Mouse (Mus musculus): ENCODE results near the gene Sgca.

The Sgca gene

GRCm38 (mm10) chr11:94944295-94944694 is 31.8 kb downstream of the Sgca start:
- DNase-seq (ENCODE audit: low spot score in 2 of 2), result no peak

- DNase-seq (ENCODE audit: low spot score in 2 of 2), result no peak
Measured at GRCm38 (mm10) chr11:94943054-94943453, 33.1 kb downstream of the Sgca start.

- DNase-seq (ENCODE audit: low spot score in 2 of 2), result peak in 1 of 2 experiments; percentile 47
Measured at GRCm38 (mm10) chr11:94942282-94943023, 33.7 kb downstream of the Sgca start.

- no peak for DNase-seq (ENCODE audit: low spot score in 2 of 2)
Measured at GRCm38 (mm10) chr11:94941776-94942175, 34.4 kb downstream of the Sgca start.

GRCm38 (mm10) chr11:94941121-94941520 is 35.0 kb downstream of the Sgca start:
- DNase-seq (ENCODE audit: low spot score in 2 of 2), result no peak

- DNase-seq (ENCODE audit: low spot score in 2 of 2), result peak in 1 of 2 experiments; percentile 77
Measured at GRCm38 (mm10) chr11:94939280-94939679, 36.8 kb downstream of the Sgca start.

- DNase-seq (ENCODE audit: low spot score in 2 of 2), result no peak
Measured at GRCm38 (mm10) chr11:94938296-94938695, 37.8 kb downstream of the Sgca start.

GRCm38 (mm10) chr11:94937787-94938186 is 38.3 kb downstream of the Sgca start:
- DNase-seq (ENCODE audit: low spot score in 2 of 2), result no peak

- DNase-seq (ENCODE audit: low spot score in 2 of 2), result peak in 1 of 2 experiments; percentile 74
Measured at GRCm38 (mm10) chr11:94937335-94937781, 38.8 kb downstream of the Sgca start.

- DNase-seq (ENCODE audit: low spot score in 2 of 2), result peak; percentile 52 to 89
Measured at GRCm38 (mm10) chr11:94936851-94937295, 39.3 kb downstream of the Sgca start.

GRCm38 (mm10) chr11:94936045-94936444 is 40.1 kb downstream of the Sgca start, which contains the start of gene Col1a1:
Gene Col1a1, plus strand, starts transcription at chr11:94936224.
- DNase-seq (ENCODE audit: low spot score in 2 of 2), result no peak

GRCm38 (mm10) chr11:94934526-94934925 is 41.6 kb downstream of the Sgca start:
- no peak for DNase-seq (ENCODE audit: low spot score in 2 of 2)

GRCm38 (mm10) chr11:94933584-94933983 is 42.5 kb downstream of the Sgca start:
- no peak for DNase-seq (ENCODE audit: low spot score in 2 of 2)

- DNase-seq (ENCODE audit: low spot score in 2 of 2), result no peak
Measured at GRCm38 (mm10) chr11:94930151-94930550, 46.0 kb downstream of the Sgca start.

- no peak for DNase-seq (ENCODE audit: low spot score in 2 of 2)
Measured at GRCm38 (mm10) chr11:94929599-94929998, 46.5 kb downstream of the Sgca start.

- no peak for DNase-seq (ENCODE audit: low spot score in 2 of 2)
Measured at GRCm38 (mm10) chr11:94928820-94929219, 47.3 kb downstream of the Sgca start.

GRCm38 (mm10) chr11:94927771-94928291 is 48.3 kb downstream of the Sgca start:
- no peak for DNase-seq (ENCODE audit: low spot score in 2 of 2)

GRCm38 (mm10) chr11:94926431-94926830 is 49.7 kb downstream of the Sgca start:
- no peak for DNase-seq (ENCODE audit: low spot score in 2 of 2)

GRCm38 (mm10) chr11:94924977-94925376 is 51.1 kb downstream of the Sgca start:
- DNase-seq (ENCODE audit: low spot score in 2 of 2), result no peak

GRCm38 (mm10) chr11:94920996-94921401 is 55.1 kb downstream of the Sgca start:
- DNase-seq (ENCODE audit: low spot score in 2 of 2), result no peak

GRCm38 (mm10) chr11:94917717-94918116 is 58.4 kb downstream of the Sgca start:
- DNase-seq (ENCODE audit: low spot score in 2 of 2), result no peak

- no peak for DNase-seq (ENCODE audit: low spot score in 2 of 2)
Measured at GRCm38 (mm10) chr11:94916477-94916876, 59.6 kb downstream of the Sgca start.
